Mouse (Mus musculus) yolk sac, embryonic 10.5 days (tissue): ENCODE results near the gene Ect2l.
"Not testable (repeated sequence)": the region's sequence is repeated elsewhere in the genome, so short reads cannot be mapped to it uniquely, and the experiment has no call there.

Experiments
- DNase-seq: peaks from one replicate; pipeline ENCODE4 v3.0.0-alpha.2; 2017; ENCODE audit warnings: low spot score

Gene Ect2l

DNA sequence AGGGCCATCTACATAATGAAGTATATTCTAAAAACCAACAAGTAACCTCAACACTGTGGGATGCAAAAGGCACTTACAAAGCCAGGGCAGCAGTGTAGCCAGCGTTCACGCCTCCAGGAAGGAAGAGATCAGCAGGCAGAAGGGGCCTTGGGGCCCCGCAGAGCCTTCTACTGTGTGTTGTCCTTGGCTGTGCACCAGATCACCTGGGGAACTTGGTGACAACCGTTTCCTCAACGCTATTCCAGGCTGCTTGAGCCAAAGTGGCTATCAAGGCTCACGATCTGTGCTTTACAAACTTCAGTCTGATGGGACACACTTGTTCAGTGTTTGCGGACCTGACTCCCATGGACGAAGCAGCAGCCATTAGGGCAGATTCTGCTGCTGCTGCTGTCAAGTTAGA, 19.0 kb downstream of the Ect2l start:
- no peak for DNase-seq

DNA sequence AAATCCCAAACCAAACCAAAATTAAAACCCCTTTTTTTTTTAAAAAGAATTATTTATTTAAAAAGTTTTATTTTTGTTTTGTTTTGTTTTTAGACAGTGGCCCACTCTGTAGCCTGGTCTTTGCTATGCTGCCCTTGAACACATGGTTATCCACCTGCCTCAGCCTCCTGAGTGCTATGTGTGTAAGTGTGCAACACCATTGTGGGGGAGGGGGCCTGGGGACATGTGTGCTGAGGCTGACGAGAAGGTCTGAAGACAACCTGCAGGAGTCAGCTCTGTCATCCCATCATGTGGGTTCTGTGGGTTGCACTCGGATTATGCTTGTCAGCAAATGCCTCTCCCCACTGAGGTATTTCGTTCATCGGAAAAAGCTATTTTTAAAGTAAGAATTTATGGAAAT, 21.2 kb downstream of the Ect2l start:
- DNase-seq: no peak

DNA sequence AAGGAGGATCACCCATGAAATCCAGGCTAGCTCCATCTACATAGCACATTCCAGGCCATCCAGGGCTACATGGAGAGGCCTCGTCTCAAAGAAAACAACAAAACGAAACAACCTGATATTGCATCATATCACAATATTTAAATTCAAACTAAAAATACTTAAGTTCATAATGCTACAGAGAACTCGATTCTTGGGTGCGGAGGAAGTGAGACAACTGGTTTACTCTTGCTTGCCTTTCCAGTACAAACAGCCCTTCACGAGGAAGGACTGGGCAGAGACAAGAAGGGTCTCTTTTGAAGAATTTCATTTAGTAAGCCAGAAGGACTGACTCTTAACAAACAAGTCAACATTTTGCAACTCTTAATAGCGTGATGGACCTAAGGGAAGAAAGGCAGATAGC, 22.1 kb downstream of the Ect2l start:
- no peak for DNase-seq

DNA sequence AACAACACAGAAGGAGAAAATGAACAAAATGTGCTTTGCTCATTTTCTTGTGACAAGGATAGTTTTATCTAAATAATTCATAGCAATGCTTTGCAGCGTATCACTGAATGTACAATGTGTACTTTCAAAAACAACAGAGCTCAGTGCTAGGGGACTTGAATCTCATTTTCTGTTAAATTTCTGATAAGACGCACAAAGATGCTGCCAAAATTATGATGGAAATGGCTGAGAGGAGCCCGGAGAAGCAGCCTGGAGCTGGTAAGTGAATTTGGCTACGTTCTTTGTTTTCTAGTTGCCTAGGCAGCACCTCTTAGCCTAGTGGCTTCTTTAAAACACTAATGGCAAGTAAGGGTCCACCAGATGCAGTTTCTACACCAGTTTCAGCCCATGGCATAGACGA, 28.4 kb downstream of the Ect2l start:
- no peak for DNase-seq

DNA sequence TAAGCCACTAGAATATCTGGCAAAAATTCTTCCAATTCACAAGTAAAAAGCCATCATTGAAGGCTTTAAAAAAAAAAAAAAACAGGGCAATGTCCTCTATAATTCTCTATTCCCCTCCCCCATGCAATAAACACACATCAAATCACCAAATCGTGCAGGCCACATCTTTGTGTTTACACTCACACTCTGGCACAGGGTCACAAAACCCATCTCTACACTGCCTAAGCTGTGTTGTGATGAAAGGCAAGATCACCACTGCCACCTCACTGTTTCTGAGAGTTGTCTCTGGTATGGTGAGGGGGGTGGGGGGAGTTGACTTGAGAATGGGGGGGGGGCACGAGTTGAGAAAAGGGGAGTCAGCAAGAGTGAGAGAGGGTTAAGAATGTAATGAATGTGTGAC, 33.4 kb downstream of the Ect2l start:
- DNase-seq: no peak

DNA sequence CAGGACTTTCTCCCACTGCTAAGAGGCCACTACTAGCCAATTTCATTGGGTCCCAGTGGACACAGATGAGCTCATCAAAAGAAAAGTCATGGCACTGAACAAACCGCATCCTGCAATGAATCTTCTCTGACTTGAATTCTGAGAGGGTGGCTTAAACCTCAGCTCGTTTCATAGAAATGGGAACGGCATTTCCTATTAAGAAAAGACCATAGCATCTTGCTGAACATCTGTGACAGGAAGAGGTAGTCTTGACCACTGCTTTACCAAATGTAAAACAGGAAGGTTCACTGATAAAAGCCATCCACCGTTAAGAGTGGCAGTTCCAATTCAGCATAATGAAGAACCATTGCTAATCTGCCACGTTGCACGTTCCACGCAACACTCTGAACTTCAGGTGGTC, 34.0 kb downstream of the Ect2l start:
- DNase-seq: no peak

DNA sequence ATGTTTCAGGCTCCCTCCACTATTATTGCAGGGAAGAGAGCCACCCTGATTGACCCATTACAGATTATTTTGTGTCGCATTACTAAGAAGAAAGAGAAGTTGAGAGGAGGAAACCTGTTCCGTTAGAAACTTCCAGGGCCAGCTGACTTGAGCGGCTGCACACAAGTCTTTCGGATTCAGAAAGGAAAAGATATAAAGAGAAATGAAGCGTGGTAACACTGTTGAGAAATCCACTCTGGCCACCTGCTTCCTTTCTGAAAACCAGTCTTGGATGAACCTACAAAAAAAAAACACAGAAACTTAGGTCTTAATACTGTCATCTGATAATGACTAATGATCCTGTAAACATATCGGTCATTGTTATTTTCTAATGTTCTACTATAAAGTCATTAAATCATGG, 35.6 kb downstream of the Ect2l start:
- DNase-seq: no peak

DNA sequence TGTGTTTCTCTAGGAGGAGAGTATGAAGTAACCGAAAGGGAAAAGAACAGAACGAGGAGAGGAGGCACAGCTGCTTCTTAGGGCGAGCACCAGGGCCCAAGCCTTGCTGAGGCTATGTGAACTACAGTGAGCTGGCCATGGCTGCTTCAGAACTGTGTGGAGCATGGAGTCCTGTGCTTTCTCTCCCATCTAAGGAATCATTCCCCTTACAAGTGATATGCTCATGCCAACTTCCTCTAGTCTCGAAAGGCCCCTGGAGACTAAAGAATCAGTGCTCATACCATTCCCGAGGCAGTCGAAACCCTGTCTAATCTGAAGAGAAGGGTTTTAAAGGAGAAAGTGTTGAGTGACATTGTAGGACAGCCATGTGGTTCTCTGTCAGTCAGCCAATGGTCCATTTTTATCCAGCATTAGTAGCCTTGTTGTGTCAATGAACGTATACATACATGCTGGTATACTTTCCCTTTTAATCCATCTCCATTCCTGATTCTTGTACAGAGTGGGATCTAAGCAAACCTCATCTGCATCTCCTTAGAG, 48.2 kb downstream of the Ect2l start:
- DNase-seq: no peak

DNA sequence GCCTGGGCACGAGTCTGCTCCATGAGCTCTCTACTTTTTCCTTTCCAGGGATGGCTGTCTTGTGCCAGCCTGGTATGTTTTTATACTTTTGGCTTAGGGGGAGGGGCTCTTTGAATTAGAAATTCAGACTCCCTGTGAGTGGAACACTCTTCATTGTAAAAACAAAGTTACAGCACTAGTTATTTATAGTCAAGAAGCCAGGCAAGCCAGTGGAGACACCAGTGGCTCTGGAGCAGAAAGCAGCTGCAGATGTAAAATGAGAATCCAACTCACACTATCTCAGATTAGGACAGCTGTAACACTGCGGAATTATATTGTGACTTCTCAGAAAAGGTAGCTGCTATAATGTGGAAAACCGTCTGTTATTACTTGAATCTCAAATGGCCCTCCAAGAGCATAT, 63.5 kb downstream of the Ect2l start:
- no peak for DNase-seq

DNA sequence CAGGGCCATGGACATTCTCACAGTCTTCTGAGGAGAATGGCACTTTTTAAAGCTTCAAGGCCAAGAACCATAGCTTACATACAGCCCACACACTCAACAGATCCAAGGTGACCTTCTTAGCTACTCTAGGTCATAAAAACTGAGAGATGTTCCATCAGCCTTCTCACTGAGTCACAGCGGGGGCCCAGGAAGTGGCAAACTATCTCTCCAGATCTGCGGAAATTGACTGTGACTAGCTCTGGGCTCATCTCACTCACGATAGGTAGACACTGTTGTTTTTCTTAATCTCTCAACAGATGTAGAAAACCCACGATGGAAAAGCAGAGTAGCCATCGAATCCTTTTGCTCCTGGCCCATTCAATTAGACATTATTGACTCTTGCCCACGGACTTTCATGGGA, 68.5 kb downstream of the Ect2l start:
- no peak for DNase-seq

DNA sequence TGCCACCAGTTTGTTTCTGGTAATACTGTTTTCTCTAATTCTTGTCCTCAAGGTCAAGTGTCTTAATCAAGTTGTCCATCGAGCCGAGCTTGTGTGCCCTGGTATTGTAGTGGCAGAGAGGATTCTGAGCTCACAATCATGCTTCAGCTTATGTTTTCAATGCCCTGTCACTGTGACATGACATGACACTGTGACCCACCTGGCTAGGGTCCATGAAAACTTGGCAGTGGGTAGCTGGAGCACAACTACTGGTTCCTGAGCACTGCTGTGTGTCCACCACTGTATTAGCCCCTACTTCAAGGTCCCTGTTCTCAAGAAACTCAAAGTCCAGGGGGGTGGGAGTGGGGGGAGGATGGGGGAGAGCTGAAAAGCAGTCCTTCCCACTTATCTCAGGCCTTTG, 69.3 kb downstream of the Ect2l start:
- DNase-seq: no peak

DNA sequence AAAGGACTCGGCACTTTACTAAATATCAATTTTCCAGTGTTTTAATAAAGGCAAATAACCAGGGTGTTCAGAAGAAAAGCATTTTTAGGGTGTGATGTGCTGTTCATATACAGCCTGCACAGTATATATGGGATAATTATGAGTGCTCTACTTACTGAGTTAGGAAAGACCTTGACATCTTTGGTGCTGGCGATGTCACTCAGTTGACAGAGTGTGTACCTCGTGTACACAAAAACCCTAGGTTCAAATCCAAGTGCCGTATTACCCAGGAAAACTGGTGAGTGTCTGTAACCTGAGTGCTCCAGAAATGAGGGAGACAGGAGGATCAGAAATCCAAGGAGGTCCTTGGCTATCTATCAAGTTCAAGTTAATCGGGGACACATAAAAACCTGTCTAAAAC, 71.1 kb downstream of the Ect2l start:
- DNase-seq: no peak

DNA sequence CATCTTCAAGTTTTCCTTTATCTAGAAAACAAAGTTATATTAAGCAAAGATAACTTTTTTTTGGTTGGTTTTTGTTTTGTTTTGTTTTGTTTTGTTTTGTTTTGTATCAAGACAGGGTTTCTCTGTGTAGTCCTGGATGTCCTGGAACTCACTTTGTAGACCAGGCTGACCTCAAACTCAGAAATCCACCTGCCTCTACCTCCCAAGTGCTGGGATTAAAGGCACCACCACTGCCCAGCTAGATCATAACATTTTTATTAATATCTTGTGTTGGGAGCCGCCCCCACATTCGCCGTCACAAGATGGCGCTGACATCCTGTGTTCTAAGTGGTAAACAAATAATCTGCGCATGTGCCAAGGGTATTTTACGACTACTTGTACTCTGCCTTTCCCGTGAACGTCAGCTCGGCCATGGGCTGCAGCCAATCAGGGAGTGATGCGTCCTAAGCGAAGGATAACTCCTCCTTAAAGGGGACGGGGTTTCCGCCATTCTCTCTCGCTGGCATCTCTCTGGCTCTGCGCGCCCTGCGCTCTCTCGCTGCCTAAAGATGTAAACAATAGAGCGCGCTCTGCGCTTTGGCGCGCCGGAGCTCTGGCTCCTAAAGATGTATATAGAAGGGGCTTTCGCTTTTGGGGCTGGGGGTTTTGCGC, 71.7 kb downstream of the Ect2l start:
- DNase-seq: not testable (repeated sequence)

DNA sequence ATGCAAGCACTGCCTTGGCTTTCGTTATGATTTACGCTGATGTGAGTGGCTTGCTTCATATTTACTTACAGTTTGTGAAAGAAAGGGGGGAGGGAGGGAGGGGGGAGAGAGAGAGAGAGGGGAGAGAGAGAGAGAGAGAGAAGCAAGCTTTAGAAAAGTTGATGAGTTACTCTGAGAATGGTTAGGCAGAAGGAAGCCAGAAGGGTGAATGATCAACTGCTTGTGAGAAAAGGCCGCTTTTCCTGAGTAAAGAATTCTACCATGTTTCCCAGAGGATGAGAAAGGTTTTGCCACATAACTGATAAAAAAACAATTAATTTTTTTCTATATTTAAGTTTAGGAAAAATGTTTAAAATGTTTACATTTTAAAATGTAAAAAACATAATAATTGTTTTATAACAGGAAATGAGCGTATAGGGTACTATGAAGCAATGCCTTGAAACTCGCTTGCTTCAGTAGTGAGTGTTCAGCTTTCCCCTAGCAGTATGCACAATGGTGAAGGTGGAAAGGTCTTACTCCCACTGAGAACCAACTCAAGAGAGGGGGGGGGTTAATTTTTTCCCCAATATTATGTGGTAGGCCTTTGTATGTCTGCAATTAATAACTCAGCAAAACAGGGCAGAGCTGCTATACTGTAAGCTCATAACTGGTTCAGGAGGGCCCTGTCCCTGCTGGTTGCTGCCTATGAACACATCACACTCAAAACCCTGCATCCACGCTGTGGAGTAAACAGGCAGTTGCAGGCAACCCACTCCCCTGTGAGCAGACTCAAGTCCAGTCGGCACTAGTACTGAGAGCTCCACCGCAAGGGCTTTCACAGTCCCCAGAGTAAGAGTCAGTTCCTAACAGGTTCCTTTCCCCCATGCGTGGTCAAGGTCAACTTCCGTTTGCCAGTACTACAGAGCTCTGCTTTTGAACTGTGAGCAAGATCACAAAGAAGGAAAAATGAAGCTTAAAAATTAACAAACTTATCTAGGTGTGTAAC, 78.7 kb downstream of the Ect2l start:
- peak; percentile 37 for DNase-seq

DNA sequence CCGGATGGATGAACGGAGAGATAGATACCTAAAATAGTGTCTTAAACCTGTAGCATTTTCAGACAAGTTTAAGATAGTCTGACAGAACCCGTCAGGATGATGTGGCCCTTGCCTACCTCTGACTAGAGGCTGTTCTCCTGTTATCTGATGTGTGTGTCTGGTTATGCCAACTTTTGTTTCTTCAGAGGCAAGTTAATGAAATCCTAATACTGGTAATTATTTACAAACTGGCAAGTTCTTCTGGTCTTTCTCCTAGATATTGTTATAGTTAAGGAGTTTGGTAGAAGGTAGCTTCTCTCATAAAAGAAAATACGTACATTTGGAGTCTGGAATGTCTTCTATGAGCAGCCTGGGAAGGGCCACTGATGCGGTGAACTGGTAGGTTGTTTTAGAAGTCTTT, 80.4 kb downstream of the Ect2l start:
- no peak for DNase-seq

DNA sequence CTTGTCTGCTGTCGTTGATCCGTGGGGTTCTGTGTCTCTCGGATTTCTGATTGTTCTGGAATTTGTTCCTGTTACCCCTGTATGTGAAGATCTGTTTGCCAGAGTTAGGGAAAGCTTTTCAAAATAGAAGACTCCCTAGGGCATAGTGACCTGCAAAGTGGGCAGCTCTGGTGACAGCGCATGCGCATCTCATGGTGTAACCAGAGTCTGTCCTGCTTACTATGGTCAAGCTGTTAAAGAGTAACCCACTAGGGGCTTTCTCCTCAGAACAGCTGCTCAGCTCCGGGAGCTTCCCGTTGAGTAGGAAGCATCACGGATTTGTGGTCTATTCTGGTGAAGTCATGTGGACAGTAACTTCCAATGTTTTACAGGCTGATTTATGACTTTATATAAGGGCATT, 92.4 kb downstream of the Ect2l start:
- peak; percentile 14 for DNase-seq

DNA sequence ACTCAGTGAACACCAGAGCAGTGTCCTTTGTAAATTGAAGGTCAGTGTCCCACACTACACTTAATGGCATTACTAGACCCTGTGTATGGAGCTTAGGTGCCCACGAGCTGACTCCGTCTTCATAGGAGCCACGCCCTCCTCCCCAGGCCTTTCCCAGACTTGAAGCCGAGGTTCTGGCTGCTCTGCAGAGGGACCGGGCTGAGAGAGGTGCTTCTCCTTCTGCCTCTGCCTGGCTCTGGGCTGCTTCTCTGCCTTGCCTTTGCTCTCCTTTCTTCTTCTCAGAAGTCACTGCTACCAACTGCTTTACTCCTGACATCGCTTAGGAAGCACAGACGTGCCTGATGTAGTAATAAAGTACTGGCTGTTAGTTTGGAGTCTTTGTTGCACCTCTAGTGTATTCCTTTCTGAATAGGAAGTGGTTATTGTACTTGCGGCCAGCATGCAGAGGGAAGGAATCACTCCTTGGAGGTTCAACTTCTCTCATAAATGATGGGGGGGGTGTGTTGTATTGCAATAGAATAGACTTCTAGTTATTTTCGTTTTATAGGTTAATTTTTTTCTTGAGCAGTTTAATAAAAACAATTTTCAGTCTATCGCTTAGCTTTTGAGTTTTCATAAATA, 97.1 kb downstream of the Ect2l start:
- no peak for DNase-seq

DNA sequence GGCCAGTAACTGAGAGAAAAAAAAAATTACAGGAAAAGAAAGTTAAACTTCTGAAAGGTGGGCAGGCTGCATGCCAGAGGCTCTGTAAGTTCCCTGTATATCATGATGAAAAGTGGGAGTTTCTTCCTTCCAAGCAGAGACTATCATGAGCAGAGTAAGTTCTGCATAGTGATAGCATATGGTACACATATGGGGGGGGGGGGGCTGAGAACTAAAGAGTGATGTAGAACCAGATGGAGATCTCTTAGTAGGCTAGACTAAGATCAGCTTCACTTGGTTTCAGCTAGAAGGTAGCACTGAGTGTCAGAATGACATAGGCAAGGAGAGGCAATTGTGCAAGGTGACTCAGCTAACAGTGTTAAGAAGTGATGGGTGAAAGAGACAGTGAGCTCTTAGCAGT, 99.8 kb downstream of the Ect2l start:
- no peak for DNase-seq

DNA sequence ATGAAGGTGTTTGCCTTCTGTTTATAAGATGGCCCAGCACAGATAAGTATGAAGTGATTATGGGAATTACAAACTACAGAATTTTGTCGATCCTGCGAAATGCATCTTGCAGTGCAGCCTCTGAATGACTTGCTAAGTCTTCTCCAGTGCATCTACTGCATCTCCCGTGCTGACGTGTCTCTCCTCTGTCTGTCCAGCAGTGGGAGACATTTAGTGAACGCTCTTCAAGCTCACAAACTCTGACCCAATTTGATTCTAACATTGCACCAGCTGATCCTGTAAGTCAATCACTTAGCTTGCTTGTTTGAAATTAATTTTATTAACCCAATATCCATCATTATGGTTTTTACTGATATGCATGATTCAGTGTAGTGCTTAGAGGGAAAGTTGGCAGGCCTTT, 103.2 kb downstream of the Ect2l start:
- no peak for DNase-seq

DNA sequence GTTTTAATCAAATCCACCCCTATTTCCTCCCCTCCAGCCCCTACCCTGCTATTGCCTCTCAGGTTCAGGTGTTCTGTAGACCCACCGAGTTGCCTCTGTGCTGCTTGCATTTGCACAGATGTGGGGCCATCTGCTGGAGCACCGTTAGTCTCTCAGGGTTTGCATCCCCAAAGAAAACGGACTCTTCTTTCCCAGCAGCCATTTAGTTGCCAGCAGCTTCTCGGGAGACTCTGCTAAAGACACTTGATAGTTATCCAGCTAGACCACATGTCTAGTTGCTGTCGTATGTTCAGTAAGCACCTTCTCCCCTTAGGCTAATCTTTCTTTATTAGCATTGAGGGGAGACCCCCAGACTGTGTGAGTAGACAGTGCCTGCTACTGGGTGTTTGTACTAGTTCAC, 108.5 kb downstream of the Ect2l start:
- no peak for DNase-seq

DNA sequence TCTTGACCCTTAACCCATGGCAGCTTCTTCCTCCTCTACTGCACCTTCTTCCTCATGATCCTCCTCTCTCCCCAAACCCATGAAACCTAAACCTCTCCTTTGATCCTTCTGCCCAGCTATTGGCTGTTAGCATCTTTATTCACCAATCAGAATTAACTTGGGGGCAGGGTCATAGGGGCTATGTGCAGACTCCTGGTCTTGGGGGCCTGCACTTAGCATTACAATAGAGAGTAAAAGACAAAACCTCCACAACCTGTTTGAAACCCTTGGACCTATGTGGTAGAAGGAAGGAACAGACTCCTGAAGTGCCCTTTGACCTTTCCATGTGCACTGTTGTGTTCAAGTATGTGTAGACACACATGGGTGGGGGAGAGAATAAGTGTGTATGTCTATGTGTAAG, 120.0 kb downstream of the Ect2l start:
- no peak for DNase-seq

DNA sequence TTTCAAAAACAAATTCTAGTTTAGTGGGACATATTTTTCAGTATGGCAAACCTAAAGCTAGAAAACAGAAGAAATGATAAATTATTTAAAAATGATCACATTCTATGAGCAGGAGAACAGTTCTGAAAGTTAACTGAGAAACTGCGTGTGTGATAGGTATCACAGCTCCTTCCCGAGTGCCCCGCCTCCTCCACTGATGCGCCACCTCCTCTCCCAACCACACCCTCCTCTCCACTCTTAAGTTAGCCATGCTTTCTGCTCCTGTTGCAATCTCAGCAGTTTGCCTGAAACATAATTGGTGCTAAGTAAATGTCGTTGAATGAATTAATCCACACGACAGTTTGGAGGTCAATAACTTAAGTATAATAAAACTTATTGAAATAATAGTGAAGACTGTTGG, 127.9 kb downstream of the Ect2l start:
- no peak for DNase-seq

DNA sequence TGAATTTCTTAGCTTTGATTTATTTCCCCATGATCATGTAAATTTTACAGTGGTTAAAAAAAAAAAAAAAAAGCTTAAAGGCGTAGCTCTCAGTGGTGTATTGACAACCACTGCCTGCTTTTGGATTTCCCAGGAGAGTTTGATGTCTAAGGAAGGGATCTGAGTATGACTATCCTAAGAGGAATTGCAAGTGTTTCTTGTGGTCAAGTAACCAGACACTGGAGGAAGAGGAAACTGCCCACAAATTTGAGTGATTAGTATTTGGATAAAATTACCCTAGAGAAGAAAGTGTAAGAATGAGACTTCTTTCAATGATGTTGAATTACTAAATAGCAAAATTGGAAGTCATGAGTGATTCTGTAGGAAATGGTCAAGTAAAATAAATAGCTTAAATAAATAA, 129.2 kb downstream of the Ect2l start:
- DNase-seq: no peak
